Mouse (Mus musculus) telencephalon, adult 2 months (tissue): Measurements from ENCODE around the gene Wwc2.

ENCODE experiments used
- DNase-seq: peaks from one replicate; pipeline ENCODE4 v3.0.0-alpha.2; 2011; ENCODE audit warnings: low read depth, low spot score

Wwc2 gene

DNA sequence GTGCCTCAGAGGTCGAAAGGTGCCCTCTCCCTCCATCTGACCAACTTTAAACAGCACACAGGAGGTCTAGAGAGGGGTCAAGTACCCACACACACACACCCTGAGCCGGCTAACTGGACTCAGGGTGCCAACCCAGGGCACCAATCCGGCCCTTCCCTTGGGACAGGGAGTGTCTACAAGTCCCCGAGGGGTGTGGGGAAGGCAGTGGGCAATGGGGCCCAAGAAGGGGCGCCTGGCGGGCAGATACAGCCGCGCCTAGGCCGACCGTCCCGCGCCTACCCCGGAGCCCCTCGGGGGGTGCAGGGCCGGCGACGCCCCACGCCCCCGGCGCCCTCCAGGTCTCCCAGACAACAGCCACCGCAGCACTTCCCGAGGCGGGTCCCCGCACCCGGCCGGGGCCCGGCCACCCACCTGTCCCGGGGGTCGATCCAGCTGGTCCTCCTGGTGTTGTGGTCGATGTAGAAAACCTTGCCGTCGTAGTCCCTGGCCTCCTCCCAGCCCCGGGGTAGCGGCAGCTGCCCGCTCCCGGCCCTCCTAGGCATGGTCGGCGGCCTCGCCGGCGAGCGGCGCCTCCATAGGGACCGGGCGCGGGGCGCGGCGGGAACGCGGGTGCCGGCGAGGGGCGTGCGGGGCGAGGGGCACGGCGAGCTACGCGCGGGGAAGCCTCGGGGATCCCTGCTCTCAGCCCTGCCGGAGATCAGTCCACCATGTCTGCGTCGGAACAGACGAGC, 904 bp downstream of the Wwc2 start:
- no peak for DNase-seq

DNA sequence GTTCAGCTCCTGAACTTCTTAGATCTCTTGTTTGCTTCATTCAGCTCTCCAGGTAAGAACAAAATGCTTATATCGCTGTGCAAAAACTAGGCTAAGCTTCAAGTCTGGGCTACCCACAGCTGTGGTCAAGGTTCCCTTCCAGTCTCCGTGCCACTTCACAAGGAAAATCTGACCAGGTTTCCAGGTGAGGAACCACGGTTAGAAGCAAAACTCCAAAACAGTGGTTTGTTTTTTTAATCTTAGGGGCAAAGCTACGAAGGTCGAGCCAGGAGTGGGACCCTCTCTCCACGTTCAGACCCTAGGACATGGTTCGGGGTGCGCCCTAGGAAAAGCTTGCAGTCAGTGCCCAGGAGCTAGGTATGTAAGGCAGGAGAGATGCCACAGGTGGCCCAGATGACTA, 1.5 kb downstream of the Wwc2 start:
- no peak for DNase-seq

DNA sequence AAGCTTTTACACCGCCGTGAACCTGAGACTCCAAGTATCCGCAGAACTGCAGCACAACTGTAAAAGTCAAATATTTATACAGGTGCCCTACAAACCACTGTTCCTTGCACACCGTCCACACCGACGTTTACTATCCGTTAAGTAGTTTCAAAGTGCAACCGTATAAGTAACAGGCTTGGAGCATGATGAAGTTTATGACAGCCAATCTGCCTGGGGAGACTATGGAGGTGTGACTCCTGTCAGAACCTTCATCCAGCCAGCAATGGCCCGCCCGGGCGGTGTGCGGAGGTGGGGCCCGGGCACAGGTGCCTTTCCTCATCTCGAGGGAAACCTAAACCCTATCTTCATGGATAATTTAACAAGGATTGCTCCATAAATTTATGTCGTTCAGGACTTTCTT, 2.6 kb downstream of the Wwc2 start:
- DNase-seq: no peak

DNA sequence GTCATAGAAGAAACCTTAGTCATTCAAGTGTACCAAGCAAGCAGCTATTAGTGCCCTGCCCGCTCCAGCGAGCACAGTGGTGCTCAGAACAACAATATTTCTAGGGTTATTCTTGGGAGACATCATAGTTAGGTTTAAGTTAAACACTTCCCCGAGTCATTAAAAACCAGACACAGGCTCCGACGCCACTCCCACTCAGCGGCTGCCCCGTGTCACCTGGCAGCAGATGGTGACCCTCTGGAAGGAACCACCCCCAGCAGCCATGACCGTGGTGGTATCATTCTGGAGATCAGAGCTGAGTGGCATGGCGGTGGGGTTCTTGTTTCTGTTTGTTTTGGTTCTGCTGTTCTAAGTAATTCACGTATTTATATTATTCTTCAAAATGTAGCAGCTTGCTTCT, 5.1 kb downstream of the Wwc2 start:
- no peak for DNase-seq

DNA sequence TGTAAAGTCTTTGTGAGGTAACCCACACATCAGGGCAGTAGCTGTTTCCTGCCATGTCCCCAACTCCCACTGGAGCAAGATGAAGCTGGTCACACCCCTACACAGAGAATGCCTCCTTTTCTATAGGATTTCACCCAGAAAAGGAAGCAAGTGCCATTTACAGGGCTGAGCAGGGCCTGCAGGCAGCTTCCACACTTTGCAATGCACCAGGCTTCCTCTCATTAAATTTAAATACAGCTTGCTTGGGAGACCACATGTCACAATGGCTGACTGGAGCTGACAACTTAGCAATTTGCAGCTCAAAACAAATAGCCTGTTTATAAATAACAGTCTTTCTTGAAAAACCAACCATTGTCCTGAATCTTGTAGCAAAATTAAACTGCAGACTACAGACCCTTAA, 5.5 kb downstream of the Wwc2 start:
- DNase-seq: peak; percentile 24

DNA sequence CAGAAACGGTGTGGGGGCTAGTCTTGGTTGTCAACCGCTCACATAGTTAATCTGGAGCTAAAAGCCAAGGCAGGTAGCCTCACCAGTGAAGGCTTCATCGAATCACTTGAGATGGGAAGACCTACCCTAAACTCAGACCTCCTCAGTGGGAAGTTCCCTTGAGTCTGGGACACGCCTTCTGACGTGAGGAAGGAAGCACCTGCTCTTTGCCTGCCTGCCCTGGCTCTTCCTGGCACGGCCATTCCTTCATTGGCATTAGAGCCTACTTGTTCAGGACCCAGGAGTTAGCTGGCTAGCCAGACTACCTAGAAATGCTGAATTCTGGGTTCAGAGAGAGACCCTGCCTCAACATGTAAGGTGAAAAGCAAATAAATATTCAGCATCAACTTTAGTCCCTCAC, 9.6 kb downstream of the Wwc2 start:
- DNase-seq: no peak

DNA sequence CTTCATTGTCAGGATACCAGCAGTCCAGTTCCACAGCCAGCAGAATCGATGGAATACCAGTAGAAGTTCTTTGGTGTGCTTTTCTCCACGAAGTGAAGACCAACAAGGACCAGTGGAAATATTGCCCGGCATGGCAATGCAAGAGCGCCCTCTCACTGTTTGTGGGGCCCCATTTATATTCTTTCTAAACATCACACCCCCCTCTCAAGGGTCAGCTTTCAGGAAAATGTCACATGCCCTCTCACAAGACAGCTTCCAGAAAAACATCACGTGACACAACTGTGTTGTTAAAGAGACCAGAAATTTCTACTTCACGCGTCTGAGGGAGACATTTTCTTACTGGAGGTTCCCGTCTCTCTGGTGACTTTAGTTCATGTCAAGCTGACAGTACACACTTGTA, 10.8 kb downstream of the Wwc2 start:
- no peak for DNase-seq

DNA sequence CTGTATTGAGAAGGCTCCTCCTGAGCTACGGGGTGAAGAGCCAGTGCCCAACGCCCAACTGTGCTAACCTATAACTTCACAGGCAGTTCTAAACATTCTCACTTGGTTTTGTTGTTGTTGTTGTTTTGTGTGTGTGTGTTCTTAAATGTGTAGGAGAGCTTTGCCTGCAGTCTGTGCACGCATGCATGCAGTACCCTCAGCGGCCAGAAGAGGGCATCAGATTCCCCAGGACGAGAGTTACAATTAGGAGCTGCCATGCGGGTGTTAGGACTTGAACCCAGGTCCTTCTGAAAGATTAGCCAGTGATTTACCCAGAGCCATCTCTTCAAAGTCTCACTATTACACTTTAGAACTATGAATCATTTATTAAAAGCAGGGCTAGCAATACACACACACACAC, 12.0 kb downstream of the Wwc2 start:
- no peak for DNase-seq

DNA sequence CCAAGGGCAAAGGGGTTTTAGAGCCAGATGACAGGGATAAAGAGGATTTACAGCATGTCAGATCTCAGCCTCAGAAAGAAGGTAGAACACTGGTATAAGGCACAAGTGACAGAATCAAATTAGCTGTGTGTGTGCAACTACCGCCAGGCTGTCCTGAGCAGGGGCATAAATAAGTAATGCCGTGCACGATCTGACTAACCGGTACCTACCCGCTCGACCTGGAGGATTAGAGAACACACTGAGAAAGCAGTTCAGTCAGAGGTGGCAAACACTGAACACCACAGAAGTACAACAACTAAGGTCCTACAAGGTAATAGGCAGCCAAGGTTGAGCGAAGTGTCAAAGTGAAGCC, 15.8 kb downstream of the Wwc2 start:
- DNase-seq: no peak

DNA sequence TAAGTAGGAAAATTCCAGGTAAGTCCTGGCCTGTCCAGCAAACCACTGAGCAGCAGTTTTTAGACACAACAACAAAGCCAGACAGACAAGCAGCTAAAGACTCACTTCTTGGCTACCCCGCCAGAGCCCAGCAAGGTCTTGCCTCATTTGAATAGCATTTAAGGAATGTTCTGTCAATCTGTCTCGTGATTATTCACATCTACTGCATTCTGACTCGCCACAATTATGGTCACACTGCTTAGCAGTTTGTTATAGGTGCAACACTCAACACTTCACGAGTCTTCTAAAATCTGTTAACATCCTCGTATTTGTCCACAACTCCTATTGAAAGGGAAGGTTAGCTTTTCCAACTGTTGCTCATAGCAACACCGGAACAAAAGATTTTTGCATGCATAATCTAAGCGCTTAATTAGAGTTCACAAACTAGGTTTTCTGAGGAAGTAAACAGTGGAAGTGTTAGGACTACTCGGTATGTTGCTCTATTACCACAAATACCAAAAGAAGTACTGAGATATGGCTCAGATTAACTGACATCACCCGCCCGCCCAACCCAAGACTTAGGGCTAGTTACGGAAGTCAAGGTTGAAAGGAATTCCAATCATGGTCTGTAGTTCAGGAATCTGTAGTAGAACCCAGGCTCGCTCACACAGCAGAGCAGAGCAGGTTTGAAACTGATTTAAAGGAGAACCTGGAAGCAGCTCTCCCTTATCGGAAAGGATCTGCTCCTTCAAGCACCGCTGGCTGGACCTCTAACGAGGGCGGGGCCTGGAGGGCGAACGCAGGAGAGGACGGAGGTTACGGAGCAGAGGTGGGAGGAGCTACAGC, 16.4 kb downstream of the Wwc2 start:
- no peak for DNase-seq

DNA sequence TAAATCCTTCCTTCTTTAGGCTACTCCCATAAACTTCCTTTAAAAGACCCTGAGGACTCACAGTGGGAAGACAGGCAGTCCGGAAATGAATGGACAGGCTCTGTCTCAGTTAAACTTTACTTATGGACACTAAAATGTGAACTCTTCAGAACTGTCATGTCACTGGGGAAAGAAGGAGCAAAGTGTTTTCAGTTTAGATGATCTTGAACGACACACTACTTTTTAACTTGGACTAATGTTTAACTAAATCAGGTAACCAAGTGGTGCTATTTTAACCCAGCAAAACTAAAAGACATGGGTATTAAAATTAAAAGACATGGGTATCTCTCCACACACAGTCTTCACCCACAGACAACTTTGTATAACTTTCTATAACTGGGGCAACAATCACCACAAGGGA, 19.6 kb downstream of the Wwc2 start:
- DNase-seq: no peak

DNA sequence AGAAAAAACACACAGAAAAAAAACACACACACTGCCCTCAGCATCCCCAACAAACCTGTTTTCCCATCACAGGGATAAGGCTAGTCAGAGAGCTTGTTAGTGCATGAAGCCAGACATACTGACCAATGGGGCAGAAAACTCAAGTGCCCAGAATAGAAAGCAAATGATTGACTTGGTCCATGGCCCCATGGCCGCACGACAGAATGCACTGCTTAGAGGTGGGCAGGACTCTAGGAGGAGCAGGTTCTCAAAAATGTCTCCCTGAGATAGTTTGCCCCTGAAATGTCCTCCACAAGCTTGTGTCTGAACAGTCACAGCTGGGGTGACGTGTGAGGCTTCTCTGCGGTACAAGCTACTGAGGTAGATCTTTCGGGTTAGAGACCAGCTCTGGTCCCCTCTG, 20.1 kb downstream of the Wwc2 start:
- DNase-seq: no peak

DNA sequence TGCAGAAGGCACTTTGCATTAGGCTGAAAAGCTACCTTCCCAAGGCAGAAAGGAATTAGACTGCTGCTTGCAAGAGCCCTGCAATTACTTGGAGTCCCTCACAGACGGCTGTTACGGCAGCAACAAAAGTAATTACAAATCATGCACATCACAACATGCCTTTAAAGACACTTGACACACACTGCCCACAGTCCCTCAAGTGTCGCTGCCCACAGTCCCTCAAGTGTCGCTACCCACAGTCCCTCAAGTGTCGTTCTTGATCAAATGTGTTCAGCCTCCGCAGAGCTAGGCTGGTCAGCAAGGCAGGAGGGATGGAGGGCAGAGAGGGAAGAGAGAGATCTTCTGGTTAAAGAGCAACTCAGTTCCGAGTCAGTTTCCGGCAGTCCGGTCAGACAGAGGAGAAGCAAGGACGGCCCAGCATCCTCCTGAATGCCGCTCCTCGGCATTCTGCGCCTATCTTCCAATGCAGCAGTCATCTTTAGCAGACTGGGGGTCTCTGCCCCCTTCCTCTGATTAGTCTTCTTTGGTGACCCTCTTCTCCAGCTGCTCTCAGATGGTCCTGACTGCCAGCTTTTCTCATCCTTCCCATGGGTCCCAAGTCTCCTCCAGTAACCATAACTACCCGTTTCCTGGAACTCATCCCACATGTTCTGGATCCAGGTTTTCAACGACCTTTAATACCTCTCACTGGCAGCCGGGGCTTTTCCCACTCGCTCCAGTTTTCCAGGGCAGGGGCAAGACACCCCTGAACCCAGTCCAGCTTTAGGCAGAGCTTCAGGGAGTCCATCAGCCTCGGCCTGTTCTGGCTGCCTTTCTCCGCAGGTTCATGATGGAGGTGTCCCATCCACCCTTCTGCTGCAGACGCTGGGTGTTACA, 23.4 kb downstream of the Wwc2 start:
- no peak for DNase-seq

DNA sequence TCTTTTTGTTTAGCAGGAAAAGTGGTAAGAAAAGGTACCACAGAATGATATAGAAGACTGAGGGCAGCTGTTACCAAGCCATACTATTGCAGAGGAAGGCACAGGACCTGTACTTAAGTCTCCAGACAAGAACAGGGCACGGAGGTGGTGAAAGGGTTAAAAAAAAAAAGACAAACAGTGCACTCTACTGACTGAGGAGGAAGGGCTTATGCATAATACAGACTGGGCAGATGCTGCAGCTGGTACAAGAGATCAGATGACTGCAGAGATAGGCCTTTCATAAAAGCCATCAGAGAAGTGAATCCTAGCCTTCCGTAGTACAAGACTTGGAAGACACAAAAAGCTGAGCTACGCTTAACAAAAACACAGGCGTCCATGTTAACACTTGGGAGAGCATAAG, 28.2 kb downstream of the Wwc2 start:
- DNase-seq: no peak

DNA sequence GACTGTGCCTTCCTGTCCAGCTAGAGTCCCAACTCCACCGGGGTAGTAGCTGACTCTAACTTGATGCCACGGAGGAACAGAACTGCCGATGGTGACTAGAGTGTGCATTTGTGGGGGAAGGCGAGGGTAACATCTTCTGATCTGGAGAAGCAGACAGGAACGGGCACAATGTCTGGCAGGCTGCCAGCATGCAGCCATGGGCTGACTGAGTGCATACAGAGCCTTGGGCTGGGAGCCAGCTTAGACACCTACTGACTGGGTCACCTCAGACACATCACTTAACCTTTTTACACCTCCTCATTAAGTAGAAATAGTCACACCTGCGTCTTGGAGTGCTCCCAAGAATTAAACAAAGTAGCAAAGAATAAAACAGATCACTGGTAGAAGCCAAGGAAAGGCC, 28.7 kb downstream of the Wwc2 start:
- DNase-seq: no peak

DNA sequence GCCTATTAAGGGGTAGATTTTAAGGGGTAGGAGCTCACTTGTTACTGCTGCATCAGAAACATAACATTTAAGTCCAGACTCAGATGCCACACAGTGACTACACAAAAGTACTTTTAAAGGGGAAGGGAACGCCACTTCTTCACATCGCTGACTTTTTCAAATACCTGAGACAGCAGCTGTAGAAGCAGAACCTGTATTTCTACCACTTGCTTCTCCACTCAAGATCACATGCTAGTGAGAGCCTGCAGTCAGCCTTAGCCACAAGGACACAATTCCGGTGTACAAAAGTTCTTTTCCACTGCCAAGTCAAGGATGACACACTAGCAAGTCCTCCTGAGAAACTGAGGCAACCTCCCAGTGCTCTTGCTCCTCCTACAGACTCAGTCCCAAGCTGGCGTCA, 33.2 kb downstream of the Wwc2 start:
- no peak for DNase-seq

DNA sequence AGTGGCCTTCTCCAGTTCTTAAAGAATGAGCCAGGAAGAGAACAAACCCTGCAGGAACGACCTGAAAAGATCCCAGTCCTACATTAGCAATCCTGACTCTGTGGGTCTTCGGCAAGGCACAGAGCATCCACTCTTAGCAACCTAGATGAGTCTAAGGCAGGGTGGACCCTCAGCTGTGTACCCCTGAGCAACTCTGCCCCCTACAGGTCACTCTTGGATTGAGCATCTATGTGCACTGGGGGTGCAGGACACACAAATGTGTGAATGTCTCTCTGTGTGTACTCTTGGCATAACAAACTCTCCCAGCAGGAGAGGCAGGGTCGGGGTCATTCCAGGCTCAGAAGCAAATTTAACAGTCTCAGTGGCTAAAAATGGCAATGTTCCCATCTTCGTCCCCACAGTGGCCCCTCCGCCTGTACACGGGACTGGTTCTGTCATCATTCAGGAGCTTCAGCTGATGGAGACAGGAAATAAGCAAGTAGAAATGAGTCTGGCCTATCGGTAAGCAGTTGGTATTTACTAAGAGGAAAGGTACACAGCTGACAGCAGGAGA, 39.3 kb downstream of the Wwc2 start:
- no peak for DNase-seq

DNA sequence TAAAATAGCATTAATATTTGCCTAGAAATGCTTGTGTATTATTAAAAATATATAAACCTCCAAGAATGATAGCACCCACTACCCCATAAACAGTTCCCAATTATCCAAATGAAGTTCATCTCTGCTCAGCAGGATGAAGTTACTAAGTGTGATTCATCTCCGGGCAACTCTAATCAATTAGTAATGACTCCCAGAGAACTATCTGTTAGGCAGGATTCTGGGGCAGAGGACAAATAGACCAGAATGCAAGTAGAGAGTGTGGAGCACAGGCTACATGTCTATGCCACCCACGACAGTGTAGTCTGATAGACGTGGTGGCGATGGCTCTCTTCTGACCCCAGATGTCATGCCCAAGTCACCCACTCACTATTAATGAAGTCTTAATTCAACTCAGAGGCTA, 41.9 kb downstream of the Wwc2 start:
- DNase-seq: no peak

DNA sequence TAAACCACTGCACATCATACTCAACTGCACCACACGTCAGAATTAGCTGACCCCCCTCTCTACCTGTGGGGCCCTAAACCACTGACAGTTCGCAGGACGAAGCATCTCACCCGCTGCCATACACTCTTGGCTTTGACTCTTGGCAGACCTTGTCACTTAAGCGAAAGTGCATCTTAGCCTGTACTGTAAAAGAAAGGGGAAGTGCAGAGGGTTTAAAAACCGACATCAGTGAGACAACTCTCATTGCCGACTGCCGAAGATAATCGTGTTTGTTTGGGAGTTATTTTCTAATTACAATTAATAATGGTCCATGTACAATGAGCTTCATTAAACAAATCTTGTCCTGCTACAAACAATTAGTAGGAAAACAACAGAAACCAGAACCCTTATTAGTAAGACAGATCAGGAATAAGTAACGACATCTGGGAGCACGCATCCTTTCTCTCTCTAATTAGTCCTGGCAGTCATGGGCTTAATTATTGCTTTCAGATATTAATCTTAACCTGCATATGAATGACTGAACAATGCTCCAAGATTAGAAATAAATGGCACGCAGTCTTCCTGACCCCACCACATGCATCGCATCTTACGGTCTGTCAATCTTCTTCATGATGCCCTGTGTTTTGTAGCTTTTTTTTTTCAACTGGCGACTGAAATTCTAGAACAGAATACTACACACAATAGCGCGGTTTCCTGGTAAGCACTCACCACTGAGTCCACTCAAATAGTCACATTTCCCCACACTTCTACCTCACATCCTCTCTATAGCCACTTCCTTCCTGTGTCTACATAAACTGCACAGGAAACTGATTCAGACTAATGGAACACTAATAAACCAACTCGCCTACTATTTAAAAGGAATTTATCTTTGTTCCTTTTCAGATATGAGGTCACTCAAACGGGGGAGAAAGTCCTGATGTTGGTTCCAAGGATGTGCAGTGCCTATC, 42.8 kb downstream of the Wwc2 start:
- no peak for DNase-seq

DNA sequence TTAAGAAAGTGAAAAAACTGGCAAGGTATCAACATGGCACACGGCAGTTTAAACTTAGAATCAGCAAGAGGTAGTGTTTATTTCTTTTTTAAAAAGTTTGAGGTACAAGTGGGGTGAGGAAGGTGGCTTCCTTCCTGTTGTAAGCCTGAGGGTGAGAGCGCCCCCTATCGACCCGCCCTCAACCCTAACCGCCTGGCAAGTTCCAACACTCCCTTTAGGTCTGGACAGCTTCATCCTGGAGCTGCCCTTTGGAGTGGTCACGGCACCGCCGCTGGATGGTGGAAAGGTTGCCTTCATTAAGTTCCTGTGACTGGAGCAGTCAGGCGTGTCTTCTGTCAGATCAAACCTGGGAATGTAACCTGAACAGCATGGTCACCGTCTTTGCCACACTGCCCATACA, 47.7 kb downstream of the Wwc2 start:
- no peak for DNase-seq

DNA sequence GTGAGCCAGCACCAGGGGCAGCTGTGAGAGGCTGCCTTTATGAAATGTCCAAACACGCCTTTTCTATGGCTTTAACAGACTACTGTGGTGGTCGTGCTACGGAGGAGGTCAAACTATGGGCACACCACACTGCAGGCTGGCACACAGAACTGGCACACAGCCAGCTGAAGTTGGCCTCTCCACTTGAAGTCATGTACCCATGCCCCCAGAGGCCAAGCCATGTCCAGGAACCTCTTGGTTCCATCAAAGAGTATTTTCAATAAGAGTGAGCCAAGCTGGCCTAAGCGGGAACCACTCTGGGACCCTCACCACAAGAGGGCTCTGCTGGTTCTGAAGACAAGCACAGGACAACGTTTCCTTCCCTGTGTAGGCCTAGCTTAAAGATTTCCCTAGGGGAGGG, 49.7 kb downstream of the Wwc2 start:
- no peak for DNase-seq
